Mouse (Mus musculus) ES-E14 (cell line): Measurements from ENCODE around the gene Slc30a3.
"Not testable (repeated sequence)": the region's sequence is repeated elsewhere in the genome, so short reads cannot be mapped to it uniquely, and the experiment has no call there.

Source experiments
- HCFC1 ChIP-seq: IDR thresholded peaks from 2 replicates; pipeline ENCODE4 v1.6.1; 2012; ENCODE audit warnings: low read length, inconsistent platforms, borderline replicate concordance; ENCODE audit not compliant: insufficient read depth
- MAFK ChIP-seq: IDR thresholded peaks from 2 replicates; pipeline ENCODE4 v1.6.1; 2014; ENCODE audit warnings: mild to moderate bottlenecking, low read depth, low read length, inconsistent platforms; ENCODE audit not compliant: insufficient read depth
- ZC3H11A ChIP-seq: IDR thresholded peaks from 2 replicates; pipeline ENCODE4 v1.6.1; 2012; ENCODE audit warnings: low read depth, mild to moderate bottlenecking, inconsistent platforms, low read length, borderline replicate concordance
- ZNF384 ChIP-seq: IDR thresholded peaks from 2 replicates; pipeline ENCODE4 v1.6.1; 2012; ENCODE audit warnings: low read depth, low read length, inconsistent platforms

DNA sequence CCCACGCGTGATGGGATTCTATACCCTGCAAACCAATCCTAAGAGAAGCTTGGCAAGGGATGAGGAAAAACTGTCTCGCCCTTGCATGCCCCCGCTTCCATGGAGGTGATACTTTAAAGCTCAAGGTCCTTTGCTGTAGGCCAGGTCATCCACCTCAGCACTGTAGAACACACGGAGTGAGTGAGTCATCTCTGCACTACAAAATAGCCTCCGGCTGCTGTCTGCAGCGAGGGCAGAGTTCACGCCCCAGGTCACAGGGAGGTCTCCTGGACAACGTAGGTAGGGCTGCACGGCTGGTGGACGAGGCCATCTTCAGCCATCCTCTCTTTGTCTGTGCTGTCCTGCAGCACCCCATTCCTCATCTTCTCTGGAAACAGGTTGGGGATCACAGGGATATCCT lies 71.5 kb downstream of the Slc30a3 start:
- TF ChIP-seq MAFK, ZNF384, HCFC1, ZC3H11A: not testable (repeated sequence)
